Mouse (Mus musculus) ES-E14 (cell line): Measurements from ENCODE around the gene Kank4.

Source experiments
- CHD2 ChIP-seq: IDR thresholded peaks from 2 replicates; pipeline ENCODE4 v1.6.1; 2014; ENCODE audit warnings: mild to moderate bottlenecking, low read depth, low read length, inconsistent platforms
- HCFC1 ChIP-seq: IDR thresholded peaks from 2 replicates; pipeline ENCODE4 v1.6.1; 2012; ENCODE audit warnings: low read length, inconsistent platforms, borderline replicate concordance; ENCODE audit not compliant: insufficient read depth
- MAFK ChIP-seq: IDR thresholded peaks from 2 replicates; pipeline ENCODE4 v1.6.1; 2014; ENCODE audit warnings: mild to moderate bottlenecking, low read depth, low read length, inconsistent platforms; ENCODE audit not compliant: insufficient read depth
- ZC3H11A ChIP-seq: IDR thresholded peaks from 2 replicates; pipeline ENCODE4 v1.6.1; 2012; ENCODE audit warnings: low read depth, mild to moderate bottlenecking, inconsistent platforms, low read length, borderline replicate concordance
- ZNF384 ChIP-seq: IDR thresholded peaks from 2 replicates; pipeline ENCODE4 v1.6.1; 2012; ENCODE audit warnings: low read depth, low read length, inconsistent platforms

- TF ChIP-seq ZNF384 (no peak), HCFC1 (no peak), ZC3H11A (no peak), CHD2 (no peak), MAFK (no peak)
These were observed 62.9 kb downstream of the Kank4 start for GRCm38 (mm10) chr4:98754456-98754855.
